In genomic region chr5:36385062-36385461, GRCm38 (mm10) we compare ENCODE assay signal across 10 mouse cellular contexts. TPM values are rescaled to one million over a fixed set of nuclear protein-coding genes. Genes with fewer than 3 reads are reported as not detected.
DNase-seq lines count a peak whose midpoint lies in the region; ATAC-seq and TF ChIP-seq lines count a peak whose summit lies in the region.
"Had no signal": no experiment of that assay in that cellular context is flagged by ENCODE, and none has a peak within 500 bp of the region (broad histone marks: within the 10 kb centered on the region; RNA-seq: fewer than 3 reads in every experiment).

No protein-coding gene starts in this region.

- no peaks in the 10 kb centered on the region for H3K36me3 ChIP-seq in stomach, embryonic 15.5 days
- H3K36me3 ChIP-seq in stomach, postnatal 0 days (ENCODE audit: control insufficient read depth, insufficient read depth, low read length): no peaks in the 10 kb centered on the region
- no peaks in the 10 kb centered on the region for H3K36me3 ChIP-seq in heart, embryonic 12.5 days
- no peaks in the 10 kb centered on the region for H3K36me3 ChIP-seq in limb, embryonic 14.5 days (ENCODE audit: control insufficient read depth, insufficient read depth, low read length)
- H3K36me3 ChIP-seq in liver, embryonic 11.5 days (ENCODE audit: control insufficient read depth, insufficient read depth, low read length): no peaks in the 10 kb centered on the region

- DNase-seq in stomach, postnatal 0 days (ENCODE audit: low spot score): no peak
- peak; percentile 83 for DNase-seq in limb, embryonic 14.5 days (ENCODE audit: low spot score)
- no peak for DNase-seq in left cerebral cortex, postnatal 25 days (ENCODE audit: low spot score in 2 of 2)
- DNase-seq in liver, embryonic 11.5 days (ENCODE audit: low spot score): no peak
- DNase-seq: cerebellum, adult 9-11 months; kidney, adult 11 months had no signal

- intact Hi-C loops in left cerebral cortex, postnatal 25 days (cut with DNase I): no loop called here

- H3K27me3 ChIP-seq in stomach, embryonic 15.5 days (replicated peaks): no peaks in the 10 kb centered on the region
- H3K27me3 ChIP-seq in stomach, postnatal 0 days (ENCODE audit: control insufficient read depth, insufficient read depth, low read length): no peaks in the 10 kb centered on the region
- no peaks in the 10 kb centered on the region for H3K27me3 ChIP-seq in heart, embryonic 12.5 days (replicated peaks)
- no peaks in the 10 kb centered on the region for H3K27me3 ChIP-seq in limb, embryonic 14.5 days (ENCODE audit: control insufficient read depth, insufficient read depth, low read length)
- H3K27me3 ChIP-seq in liver, embryonic 11.5 days (replicated peaks; ENCODE audit: control insufficient read depth, insufficient read depth, low read length): no peaks in the 10 kb centered on the region

- peak; percentile 59; the same call in 1 of the 2 replicates for ATAC-seq in stomach, embryonic 15.5 days (ENCODE audit: insufficient read depth, low FRiP score, low read depth)
- ATAC-seq in stomach, postnatal 0 days (ENCODE audit: low FRiP score, low TSS enrichment): no peak
- peak; percentile 85 for ATAC-seq in heart, embryonic 12.5 days (ENCODE audit: insufficient number of reproducible peaks, low FRiP score)
- peak; percentile 87 for ATAC-seq in limb, embryonic 14.5 days (ENCODE audit: low FRiP score, low read depth)
- ATAC-seq in CD4-positive, CD25-positive, alpha-beta regulatory T cell, adult 4 months: no peak
- ATAC-seq in liver, embryonic 11.5 days (replicated peaks; ENCODE audit: low FRiP score): no peak

- H3K9me3 ChIP-seq in stomach, embryonic 15.5 days: no peaks in the 10 kb centered on the region
- H3K9me3 ChIP-seq in stomach, postnatal 0 days (ENCODE audit: control insufficient read depth, low read length): no peaks in the 10 kb centered on the region
- no peaks in the 10 kb centered on the region for H3K9me3 ChIP-seq in heart, embryonic 12.5 days (replicated peaks)
- H3K9me3 ChIP-seq in limb, embryonic 14.5 days (ENCODE audit: control insufficient read depth, low read length): no peaks in the 10 kb centered on the region
- H3K9me3 ChIP-seq in liver, embryonic 11.5 days (ENCODE audit: control insufficient read depth, low read length): no peaks in the 10 kb centered on the region

- TF ChIP-seq CTCF in stomach, postnatal 0 days (IDR thresholded peaks at IDR 0.05; ENCODE audit: low read depth): no peak

- H3K4me1 ChIP-seq in stomach, embryonic 15.5 days: peaks cover 21% of the 10 kb centered on the region
- no peaks in the 10 kb centered on the region for H3K4me1 ChIP-seq in stomach, postnatal 0 days (replicated peaks; ENCODE audit: control insufficient read depth, insufficient read depth)
- H3K4me1 ChIP-seq in heart, embryonic 12.5 days (replicated peaks): peaks cover 70% of the 10 kb centered on the region
- H3K4me1 ChIP-seq in limb, embryonic 14.5 days (ENCODE audit: control insufficient read depth, insufficient read depth, low read length): peaks cover 41% of the 10 kb centered on the region
- peaks cover 4% of the 10 kb centered on the region; the same call in 1 of the 2 replicates for H3K4me1 ChIP-seq in liver, embryonic 11.5 days (replicated peaks; ENCODE audit: control insufficient read depth, insufficient read depth, low read length)

- no peak overlapping the region for H3K4me2 ChIP-seq in stomach, embryonic 15.5 days
- H3K4me2 ChIP-seq in stomach, postnatal 0 days (replicated peaks; ENCODE audit: low read depth): no peak overlapping the region
- peak overlapping the region; percentile 36; the same call in 1 of the 2 replicates for H3K4me2 ChIP-seq in heart, embryonic 12.5 days
- H3K4me2 ChIP-seq in limb, embryonic 14.5 days (replicated peaks; ENCODE audit: low read depth, low read length, severe bottlenecking): peak overlapping the region; percentile 28
- H3K4me2 ChIP-seq in liver, embryonic 11.5 days: no peak overlapping the region

- WGBS in stomach, embryonic 15.5 days: 11% methylated on average over 5 of the region's 5 CpGs
- WGBS in stomach, postnatal 0 days: 25% methylated on average over 5 of the region's 5 CpGs
- 2% methylated on average over 5 of the region's 5 CpGs for WGBS in heart, embryonic 12.5 days
- WGBS in limb, embryonic 14.5 days: 1% methylated on average over 5 of the region's 5 CpGs
- 17% methylated on average over 5 of the region's 5 CpGs for WGBS in liver, embryonic 11.5 days

- TF ChIP-seq POLR2A in limb, embryonic 14.5 days (IDR thresholded peaks at IDR 0.05; ENCODE audit: borderline replicate concordance, extremely low read depth, insufficient read depth, insufficient read length): no peak

- no peak overlapping the region for H3K9ac ChIP-seq in stomach, embryonic 15.5 days
- H3K9ac ChIP-seq in stomach, postnatal 0 days (ENCODE audit: low read length): no peak overlapping the region
- H3K9ac ChIP-seq in heart, embryonic 12.5 days: no peak overlapping the region
- H3K9ac ChIP-seq in limb, embryonic 14.5 days (ENCODE audit: low read depth, low read length, severe bottlenecking): no peak overlapping the region
- no peak overlapping the region for H3K9ac ChIP-seq in liver, embryonic 11.5 days (ENCODE audit: low read depth, low read length)
- H3K9ac ChIP-seq: liver, embryonic 14.5 days had no signal

- TF ChIP-seq EP300 in stomach, postnatal 0 days (optimal IDR thresholded peaks at IDR 0.05): no peak

- no peak overlapping the region for H3K4me3 ChIP-seq in stomach, embryonic 15.5 days (replicated peaks)
- no peak overlapping the region for H3K4me3 ChIP-seq in stomach, postnatal 0 days (ENCODE audit: low read depth, low read length)
- H3K4me3 ChIP-seq in heart, embryonic 12.5 days: no peak overlapping the region
- H3K4me3 ChIP-seq in limb, embryonic 14.5 days (replicated peaks; ENCODE audit: low read length): no peak overlapping the region
- H3K4me3 ChIP-seq in liver, embryonic 11.5 days (ENCODE audit: low read depth, low read length): no peak overlapping the region

- no peak overlapping the region for H3K27ac ChIP-seq in stomach, embryonic 15.5 days
- H3K27ac ChIP-seq in stomach, postnatal 0 days (replicated peaks): no peak overlapping the region
- peak overlapping the region; percentile 88 for H3K27ac ChIP-seq in heart, embryonic 12.5 days (ENCODE audit: poor library complexity, severe bottlenecking)
- peak overlapping the region; percentile 48; the same call in 1 of the 2 replicates for H3K27ac ChIP-seq in limb, embryonic 14.5 days (replicated peaks; ENCODE audit: low read depth, low read length)
- H3K27ac ChIP-seq in liver, embryonic 11.5 days (ENCODE audit: low read depth, low read length): no peak overlapping the region
- H3K27ac ChIP-seq: liver, embryonic 14.5 days had no signal

RNA-seq across cellular contexts. Expression of gene Sorcs2, which starts 12.9 kb away (rescaled TPM):
- 13.7 TPM in 2 replicates for polyA plus RNA-seq in stomach, embryonic 15.5 days (2015; fragmentation: Nextera tagmentation; extraction: Ambion mirVana)
- 3.1 and 4.2 TPM in 2 replicates for polyA plus RNA-seq in stomach, postnatal 0 days (2015; fragmentation: Nextera tagmentation; extraction: Ambion mirVana)
- 12.4 and 14.1 TPM in 2 replicates for polyA plus RNA-seq in heart, embryonic 12.5 days (2016; fragmentation: Nextera tagmentation; extraction: Ambion mirVana)
- polyA plus RNA-seq in limb, embryonic 14.5 days (2012; rRNA removed): 34.4 and 43.6 TPM in 2 replicates
- polyA plus RNA-seq in limb, embryonic 14.5 days (2014; fragmentation: Nextera tagmentation; extraction: Ambion mirVana): 25.4 and 26.8 TPM in 2 replicates
- polyA plus RNA-seq in CD4-positive, CD25-positive, alpha-beta regulatory T cell, adult 4 months (2017; shearing (Covaris generic)): 1 to 10 TPM; 4.5 to 4.7 TPM
- 10 to 100 TPM; 39.2 to 43.8 TPM for total RNA-seq in left cerebral cortex, postnatal 25 days (2021)
- 2.2 and 2.4 TPM in 2 replicates for polyA plus RNA-seq in liver, embryonic 11.5 days (2014; fragmentation: Nextera tagmentation; extraction: Ambion mirVana)

Comparison
In these comparisons a context has a peak if more than half of its experiments do, and no peak if none do; other contexts are left out.
1. ATAC-seq: peak in stomach, embryonic 15.5 days (single experiment), heart, embryonic 12.5 days (single experiment) and limb, embryonic 14.5 days (single experiment); none in stomach, postnatal 0 days (single experiment), CD4-positive, CD25-positive, alpha-beta regulatory T cell, adult 4 months (single experiment) and liver, embryonic 11.5 days (single experiment).
2. H3K27ac ChIP-seq: peak in heart, embryonic 12.5 days (single experiment) and limb, embryonic 14.5 days (single experiment); none in stomach, embryonic 15.5 days (single experiment), stomach, postnatal 0 days (single experiment) and liver, embryonic 11.5 days (single experiment).
3. H3K4me2 ChIP-seq: peak in heart, embryonic 12.5 days (single experiment) and limb, embryonic 14.5 days (single experiment); none in stomach, embryonic 15.5 days (single experiment), stomach, postnatal 0 days (single experiment) and liver, embryonic 11.5 days (single experiment).